Mouse (Mus musculus) thymus, postnatal 0 days (tissue): ENCODE results near the gene Pkn1. TPM values are rescaled to one million over a fixed set of nuclear protein-coding genes. Genes with fewer than 3 reads are reported as not detected.
A peak's percentile ranks its signal among the peaks of the same experiment; 100 is the strongest.

ENCODE experiments used
- DNase-seq: peaks from one replicate; pipeline ENCODE4 v3.0.0-alpha.2; 2015; ENCODE audit warnings: low spot score
- polyA plus RNA-seq: library from polyadenylated mRNA; unstranded; fragments of >200 nt; fragmentation: Nextera tagmentation; extraction: Ambion mirVana; gene quantifications from 2 replicates; pipeline ENCODE4 v1.2.1, GENCODE M21; 2015

The Pkn1 gene
- polyA plus RNA-seq, 1 experiment from 2014 or later, result 44.8 TPM

DNA sequence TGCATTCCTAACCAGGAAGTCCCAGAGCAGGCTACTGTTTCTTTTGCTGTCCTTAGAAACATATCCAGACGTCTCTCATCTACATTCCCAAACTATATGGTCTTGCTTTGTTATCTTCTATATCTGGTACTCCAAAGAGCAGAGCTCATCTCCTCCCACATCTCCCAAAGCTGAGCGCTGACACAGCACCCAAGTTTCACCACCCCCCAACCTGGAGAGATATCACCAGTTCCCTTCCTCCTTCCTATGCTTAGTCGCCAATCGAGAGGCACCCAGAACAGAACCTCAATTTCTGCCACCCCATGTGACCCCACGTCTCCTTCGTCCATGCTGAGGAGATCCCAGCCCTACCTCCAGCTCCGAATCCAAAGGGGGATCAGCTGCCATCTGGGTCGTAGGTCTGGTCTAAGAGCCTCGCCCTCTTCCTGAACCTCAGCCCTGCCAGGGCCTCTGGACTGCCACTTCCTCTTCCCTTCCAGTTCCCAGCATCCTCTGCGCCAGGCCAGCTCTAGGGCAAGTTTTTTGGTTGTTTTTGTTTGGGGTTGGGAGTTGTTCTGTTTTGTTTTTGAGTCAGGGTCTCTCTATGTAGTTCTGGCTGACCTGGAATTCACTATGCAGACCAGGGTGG is 5.3 kb downstream of the Pkn1 start:
- peak; percentile 40 for DNase-seq

DNA sequence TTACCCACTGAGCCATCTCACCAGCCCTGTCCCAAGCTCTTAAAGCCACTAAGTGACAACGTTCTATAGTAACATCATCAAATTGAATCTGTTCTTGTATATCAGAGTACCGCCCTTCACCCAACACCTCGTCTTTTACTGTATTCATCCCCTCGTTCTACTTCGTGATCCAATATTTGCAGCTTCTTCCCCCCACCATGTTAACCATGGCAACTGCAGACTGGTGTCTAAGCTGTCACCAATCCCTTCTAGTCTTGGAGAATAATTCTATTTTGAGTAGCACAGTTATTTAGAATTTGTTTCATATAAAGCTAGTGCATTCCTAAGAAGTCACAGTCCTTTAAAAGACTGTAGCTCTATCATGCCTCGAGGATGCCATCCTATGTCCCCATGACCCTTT is 9.7 kb downstream of the Pkn1 start:
- DNase-seq, result no peak

DNA sequence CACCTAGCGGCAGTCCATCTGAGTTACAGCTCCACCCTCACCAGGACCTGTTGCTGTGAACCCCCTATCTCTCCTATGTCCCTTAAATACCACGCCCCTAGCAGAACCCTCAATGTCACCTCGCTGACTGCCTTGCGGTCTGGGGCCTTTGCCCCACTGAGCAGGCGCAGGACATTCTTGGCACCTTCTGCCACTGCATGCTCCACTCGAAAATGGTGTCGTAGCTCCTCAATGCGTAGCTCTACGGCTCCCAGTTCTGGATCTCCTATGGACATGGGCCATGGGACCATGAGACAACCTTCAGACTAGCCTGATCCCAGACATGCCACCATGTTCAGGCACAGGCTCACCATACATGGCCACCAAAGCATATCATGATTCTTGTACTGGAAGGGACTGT is 14.5 kb downstream of the Pkn1 start:
- no peak for DNase-seq

DNA sequence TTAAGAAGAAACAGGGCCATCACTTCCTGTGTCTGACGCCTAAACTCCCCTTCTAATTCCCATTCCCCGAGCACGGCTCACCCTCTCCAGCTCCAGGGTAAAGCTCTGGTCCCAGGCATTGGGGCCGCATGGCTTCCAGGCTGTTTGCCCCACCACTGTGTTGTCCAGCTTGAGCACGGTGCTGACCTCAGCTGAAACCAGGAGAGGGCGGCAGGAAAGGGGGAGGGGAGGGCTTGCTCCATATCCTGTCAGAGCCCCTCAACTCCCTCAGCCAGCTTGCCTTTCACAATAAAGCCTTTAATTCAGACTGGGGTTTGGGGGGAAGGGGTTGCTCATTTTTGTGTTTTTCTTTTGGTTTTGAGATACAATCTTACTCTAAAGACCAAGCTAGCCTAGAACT is 17.9 kb downstream of the Pkn1 start:
- no peak for DNase-seq

DNA sequence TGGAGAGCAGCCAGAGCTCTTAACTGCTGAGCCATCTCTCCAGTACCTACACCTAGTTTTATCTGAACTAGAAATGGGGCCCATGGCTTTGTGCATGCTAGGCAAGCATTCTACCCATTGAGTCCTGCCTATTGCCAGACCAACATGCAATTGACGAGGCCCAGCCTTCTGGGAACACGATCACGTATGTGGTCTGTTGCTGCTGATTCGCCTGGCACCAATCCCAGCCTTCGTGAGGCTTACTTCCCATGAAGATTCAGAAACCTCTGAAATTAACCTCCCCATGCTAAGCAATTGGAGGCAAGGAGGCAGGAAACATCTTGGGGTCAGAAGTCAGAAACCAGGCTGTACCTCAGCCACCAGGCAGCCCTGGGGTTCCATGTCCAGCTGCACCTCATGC is 18.4 kb downstream of the Pkn1 start:
- no peak for DNase-seq

DNA sequence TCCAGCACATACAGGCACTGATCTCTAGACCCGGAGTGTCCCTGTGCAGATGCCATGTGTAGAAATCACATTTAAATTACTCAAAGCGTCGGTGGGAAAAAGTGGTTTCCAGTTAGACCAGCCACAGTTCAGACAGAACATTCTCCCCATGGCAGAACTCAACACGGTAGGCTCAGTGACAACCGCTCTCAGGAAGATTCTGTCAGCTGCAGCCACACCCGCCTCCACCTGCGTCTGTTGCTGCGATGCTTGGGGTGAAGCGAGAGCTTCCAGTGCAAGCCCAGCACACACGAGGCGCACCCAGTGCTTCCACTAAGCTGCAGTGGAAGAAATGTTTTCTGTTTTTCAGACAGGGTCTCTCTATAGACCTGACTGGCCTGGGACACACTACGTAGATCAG is 19.1 kb downstream of the Pkn1 start:
- DNase-seq, result no peak

DNA sequence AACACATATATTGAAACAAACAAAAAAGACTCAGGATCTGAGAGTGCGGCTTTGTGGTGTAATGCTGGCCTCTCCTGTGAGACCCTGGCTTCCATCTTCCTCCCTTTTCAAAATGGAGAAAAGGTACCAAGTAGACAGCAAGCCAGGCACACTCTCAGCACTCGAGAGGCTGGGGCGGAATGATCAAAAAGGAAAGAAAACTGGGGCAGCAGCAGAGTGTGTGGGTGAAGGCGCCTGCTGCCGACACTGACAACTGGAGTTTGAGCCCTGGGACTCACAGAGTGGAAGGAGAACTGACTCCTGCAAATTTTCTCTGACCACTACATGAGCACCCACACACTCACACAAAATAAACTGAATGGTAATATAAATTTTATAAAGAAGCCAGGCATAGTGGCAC is 24.5 kb downstream of the Pkn1 start:
- no peak for DNase-seq

DNA sequence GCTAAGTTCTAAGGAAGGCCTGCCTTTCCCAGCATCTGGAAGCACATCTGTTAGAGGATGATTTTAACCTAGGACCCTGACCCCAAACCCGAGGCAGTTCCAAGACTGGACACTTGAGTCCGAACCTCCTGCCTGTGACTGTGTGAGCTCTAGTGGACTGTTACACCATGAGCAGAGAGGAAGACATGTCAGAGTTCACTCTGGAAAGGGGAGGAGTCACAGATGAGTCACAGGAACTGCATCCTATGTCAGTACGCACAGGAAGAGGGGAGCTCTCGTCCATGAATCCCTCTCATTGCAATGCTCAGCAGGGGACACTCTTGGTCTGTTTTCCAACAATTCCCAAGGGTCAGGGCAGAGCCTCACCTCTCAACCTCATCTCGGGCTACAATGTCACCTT is 26.0 kb downstream of the Pkn1 start:
- no peak for DNase-seq

DNA sequence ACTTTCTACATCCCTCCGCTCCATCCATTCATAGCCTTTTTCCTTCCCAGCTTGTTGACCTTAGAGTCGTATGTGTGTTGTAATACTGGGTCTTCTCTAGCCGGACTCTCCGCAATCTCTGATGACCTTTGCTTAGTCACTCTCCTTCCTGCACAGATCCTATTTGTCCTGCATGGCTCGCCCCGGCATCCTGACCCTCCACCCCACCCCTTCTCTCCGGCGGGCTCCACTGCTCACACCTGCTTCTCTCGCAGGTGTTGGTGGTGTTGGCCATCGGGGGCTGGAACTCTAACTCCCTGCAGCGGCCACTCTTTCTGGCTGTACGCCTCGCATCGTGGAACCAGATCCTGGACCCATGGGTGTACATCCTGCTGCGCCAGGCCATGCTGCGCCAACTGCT is 30.0 kb downstream of the Pkn1 start:
- DNase-seq, result no peak

DNA sequence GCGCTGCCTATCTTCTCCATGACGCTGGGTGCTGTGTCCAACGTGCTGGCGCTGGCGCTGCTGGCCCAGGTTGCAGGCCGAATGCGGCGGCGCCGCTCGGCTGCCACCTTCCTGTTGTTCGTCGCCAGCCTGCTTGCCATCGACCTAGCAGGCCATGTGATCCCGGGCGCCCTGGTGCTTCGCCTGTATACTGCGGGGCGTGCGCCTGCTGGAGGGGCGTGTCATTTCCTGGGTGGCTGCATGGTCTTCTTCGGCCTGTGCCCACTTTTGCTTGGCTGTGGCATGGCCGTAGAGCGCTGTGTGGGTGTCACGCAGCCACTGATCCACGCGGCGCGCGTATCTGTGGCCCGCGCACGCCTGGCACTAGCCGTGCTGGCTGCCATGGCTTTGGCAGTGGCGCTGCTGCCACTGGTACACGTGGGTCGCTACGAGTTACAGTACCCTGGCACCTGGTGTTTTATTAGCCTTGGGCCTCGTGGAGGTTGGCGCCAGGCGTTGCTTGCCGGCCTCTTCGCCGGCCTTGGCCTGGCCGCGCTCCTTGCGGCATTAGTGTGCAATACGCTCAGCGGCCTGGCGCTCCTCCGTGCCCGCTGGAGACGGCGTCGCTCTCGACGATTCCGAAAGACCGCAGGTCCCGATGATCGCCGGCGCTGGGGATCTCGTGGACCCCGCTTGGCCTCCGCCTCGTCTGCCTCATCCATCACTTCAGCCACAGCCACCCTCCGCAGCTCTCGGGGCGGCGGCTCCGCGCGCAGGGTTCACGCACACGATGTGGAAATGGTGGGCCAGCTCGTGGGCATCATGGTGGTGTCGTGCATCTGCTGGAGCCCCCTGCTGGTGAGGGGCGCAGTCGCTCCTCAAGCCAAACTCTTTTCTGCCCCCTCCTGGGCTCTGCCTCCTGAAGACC is 30.7 kb downstream of the Pkn1 start:
- peak; percentile 67 for DNase-seq

DNA sequence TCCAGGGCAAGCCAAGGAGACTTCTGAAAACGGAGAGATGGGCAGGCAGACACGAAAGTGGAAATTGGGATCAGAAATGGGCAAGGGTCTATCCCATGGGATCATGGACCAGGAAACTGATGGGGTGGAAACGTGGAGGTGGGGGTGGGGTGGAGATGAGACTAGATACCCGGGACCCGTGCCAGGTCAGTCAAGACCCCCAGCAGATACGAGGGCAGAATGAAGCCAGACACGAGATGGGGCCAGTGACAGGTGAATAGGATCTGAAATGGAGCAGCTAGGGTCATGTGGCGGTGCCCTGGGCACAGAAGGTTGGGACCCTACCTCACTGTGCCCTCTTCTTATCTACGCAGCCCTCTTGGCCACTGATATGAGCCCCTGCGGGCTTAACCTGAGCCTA is 31.5 kb downstream of the Pkn1 start:
- no peak for DNase-seq

DNA sequence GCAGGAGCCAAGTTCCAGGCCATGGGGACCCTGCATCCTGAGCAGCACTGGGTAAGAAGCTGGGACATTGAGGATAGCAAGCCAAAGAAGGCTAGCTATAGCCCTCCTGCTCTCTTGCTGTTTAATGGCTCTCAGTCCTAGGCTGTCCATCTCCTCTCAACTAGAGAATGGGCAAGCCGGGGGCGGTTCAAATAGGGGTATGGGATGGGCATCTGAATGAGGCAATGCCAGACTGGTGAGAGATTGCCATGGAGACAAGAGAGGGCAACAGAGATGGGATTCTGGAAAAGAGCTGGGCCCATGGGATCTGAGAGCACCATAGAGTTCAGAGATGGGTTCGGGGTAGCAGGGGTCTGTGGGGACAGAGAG is 32.1 kb downstream of the Pkn1 start:
- DNase-seq, result no peak

DNA sequence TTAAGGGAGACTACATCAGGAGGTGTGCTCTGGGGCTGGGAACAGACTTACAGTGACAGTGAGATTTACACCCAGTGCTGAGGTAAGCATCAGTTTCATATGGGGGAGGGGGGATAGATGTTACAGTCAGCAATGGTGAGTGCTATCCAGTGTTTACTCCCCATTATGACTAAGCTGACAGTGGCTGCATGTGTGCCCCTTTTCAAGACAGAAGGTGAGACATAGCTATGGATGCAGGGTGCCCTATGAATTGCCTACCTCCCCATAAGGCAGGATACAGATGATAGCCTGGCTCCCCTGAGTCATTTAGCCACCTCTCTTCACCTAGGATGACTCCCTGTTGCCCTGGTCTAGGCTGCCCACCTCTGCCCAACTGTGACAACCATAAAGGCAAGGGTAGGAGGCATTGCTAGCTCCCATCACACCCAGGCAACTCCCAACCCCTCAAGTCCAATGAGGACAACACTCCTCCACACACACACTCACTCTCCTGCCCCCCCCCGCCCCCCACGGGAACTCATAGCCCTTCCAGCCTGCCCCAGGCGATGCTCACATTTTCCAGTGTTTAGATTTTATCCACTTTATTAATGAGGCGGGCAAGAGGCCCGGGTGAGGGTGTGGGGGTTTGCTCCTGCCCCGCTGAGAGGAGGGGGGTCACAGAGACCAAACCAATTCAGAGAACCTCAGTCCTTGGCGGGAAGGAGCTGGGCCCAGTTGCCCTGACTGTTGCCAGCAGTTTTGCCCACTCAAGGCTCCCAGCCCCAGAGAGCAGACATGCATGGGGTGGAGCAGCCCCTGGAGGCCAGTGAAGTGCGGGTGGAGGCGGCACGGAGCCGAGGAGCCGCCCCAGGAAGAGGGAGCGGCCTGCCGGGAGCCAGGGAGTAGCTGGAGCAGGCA is 32.8 kb downstream of the Pkn1 start, which contains the start of gene Ptger1:
Ptger1 (plus strand) TSS at position 710 of the 897 bp plus-strand sequence.
- DNase-seq, result no peak

DNA sequence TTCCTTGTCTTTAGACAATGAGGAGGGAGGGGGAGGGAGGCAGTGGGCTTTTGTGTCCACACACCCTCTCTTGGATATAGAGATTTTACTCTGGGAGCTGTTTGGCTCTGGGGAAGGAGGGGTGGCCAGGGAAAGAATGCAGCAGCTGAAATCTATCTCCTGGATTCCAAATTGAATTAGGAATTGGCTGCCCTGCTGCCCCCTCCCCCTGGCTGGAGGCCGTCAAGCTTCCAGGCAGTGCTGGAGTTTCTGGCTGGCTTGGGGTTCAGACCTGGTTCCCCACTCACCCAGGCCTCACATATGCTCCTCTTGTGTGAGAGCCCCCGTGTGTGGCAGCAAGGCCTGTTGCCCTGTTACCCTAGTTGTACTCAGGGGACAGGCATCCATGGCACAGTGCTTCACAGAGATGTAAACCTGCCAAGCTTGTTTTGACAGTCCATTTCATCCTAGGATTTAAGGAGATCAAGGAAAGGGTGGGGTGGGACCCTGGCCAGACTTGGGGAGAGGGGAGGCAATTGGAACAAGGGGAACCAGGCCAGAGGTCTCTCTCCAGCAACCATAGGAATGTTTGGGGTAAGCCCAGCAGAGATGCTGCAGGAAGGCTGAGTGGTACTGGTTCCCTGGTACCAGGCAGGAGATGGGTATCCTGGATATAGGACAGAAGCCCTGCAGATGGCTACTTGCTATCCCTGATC is 33.9 kb downstream of the Pkn1 start:
- DNase-seq, result no peak

DNA sequence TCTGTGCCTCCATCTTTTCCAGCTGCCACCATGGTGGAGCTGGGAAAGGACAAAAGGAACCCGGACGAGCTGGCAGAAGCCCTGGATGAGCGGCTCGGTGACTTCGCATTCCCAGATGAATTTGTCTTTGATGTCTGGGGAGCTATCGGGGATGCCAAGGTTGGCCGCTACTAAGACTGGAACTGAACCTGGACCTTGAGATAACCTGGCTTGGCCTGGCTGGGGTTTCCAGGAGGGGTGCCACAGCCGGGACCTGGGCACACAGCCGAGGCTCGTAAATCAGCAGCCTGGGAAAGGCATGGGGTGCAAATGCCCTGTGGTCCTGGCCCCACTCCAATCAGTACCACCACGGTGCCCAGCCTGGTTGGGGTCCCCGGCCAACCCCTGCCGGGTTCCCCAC is 34.9 kb downstream of the Pkn1 start:
- no peak for DNase-seq

DNA sequence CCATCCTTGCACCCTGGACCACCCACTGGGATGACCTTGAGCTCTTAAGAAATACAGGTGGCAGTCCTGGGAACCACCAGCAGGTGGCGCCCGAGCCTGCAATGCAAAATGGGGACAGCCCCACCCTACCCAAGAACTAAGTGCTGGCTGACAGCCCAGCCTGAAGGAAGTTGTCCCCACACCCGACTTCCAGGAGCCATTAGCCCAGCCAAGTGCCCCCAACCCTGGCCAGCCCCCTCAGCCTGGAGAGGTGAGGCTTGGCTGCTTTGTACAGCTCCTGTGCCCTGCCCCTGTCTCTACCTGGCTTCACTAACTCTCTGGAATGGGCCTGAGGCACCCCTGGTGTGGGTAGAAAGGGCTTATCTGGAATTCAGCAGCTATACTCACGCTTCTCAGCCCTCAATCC is 36.6 kb downstream of the Pkn1 start:
- DNase-seq, result peak; percentile 87

DNA sequence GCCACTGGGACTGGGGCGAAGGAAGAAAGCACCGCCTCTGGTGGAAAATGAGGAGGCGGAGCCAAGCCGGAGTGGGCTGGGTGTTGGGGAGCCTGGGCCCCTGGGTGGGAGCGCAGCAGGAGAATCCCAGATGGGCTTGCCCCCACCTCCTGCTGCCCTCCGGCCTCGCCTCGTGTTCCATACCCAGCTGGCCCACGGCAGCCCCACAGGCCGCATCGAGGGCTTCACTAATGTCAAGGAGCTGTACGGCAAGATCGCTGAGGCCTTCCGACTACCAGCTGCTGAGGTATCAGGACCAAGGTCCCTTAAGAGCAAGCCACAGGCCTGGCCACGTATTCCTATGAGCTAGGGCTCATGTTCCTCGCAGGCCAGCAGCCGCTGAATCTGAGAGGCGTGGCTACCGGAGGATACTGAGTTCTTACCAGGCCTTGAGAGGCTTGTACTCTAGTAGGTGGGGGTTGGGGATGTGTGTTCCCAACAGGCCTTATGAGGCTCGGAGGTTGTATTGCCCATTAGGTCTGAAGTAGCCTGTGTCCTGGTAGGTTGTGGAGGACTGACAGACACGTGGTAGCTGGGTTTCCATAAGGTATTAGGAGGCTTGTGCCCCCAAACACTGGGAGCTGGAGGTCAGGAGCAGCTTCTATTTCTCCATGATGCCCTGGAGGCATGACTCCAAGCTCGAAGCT is 37.8 kb downstream of the Pkn1 start:
- DNase-seq, result no peak

DNA sequence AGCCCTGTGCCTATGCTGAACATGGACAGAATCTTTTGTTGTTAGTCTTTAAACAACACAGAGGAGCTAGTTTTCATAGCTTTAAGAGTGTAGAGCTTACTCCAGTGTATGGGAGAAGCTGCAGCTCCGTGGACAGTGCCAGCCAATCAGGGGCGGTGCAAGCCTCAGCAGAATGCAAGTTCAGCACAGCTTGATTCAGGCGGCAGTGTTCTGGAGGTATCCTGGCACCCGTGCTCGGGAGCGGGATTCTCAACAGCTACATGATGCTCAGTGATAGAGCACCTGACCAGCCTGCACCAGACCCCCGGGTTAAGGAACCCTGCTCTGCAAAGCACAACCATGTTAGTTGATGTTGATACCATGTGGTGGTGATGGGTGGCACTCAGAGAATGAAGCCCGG is 38.4 kb downstream of the Pkn1 start:
- DNase-seq, result no peak

DNA sequence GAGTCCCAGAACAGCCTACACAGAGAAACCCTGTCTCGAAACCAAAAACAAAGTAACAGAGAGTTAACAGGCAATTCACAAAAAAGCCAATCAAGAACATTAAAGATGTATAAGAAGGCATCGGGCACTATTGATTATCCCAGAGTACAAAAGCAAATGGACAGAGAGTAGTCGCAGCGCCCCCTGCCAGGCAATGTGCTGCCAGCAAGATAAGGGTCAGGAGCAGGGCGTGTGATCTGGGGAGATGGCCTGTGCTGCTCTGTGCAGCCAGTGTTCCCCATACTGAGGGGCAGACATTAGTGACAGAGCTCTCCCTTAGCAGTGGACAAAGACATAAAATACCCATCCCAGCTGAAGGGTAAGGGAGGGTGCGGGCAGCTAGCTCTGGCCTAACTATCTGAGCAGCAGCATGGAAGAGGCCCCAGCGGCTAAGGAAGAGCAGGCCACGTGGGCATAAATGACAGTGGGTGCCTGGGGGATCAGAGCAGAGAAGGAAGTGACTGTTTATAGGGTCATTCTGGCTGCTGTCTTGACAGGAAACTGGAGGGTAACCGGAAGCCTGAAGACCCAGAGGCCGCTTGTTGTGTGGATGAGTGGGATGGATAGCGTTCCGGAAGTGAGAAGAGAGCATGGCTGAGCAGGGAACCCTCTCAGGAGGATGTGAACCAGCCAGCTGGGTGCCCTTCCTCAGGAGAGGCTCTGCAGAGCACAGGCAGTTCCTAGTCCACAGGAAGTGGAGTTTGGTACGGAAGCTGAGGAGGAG is 42.3 kb downstream of the Pkn1 start:
- DNase-seq, result no peak

DNA sequence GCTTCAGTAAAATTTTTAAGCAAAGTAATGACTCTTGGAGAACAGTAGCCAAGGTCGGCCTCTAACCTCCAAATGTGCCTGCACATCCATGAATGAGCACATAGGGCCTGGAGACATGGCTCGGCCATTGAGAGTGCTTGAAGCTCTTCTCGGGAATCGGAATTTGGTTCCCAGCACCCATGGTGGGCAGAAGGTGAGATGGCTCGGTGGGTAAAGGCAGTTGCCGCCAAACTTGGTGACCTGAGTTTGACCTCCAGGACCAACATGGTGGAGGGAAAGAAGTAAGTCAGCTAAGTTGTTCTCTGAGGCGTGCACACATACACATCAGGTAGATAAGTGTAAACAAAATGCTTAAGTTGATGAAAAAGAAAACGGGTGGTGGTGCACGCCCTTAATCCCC is 42.9 kb downstream of the Pkn1 start:
- DNase-seq, result no peak
